Mouse (Mus musculus) NIH3T3 (cell line): ENCODE measurements around the gene Gstm5.
A peak's percentile ranks its signal among the peaks of the same experiment; 100 is the strongest.

Source experiments
- DNase-seq: peaks from one replicate; pipeline ENCODE4 v3.0.0-alpha.2; 2012; ENCODE audit warnings: low read depth

The Gstm5 gene

GRCm38 (mm10) chr3:107931670-107932069, 36.0 kb downstream of the Gstm5 start, which contains the start of gene Gstm7:
Gstm7 (minus strand) TSS chr3:107931817.
- peak; percentile 70 for DNase-seq

- no peak for DNase-seq
Measured at GRCm38 (mm10) chr3:107932128-107932527, 36.5 kb downstream of the Gstm5 start.

GRCm38 (mm10) chr3:107935268-107935667, 39.6 kb downstream of the Gstm5 start:
- DNase-seq, result peak; percentile 70

GRCm38 (mm10) chr3:107935888-107936287, 40.3 kb downstream of the Gstm5 start:
- no peak for DNase-seq

GRCm38 (mm10) chr3:107939403-107939802, 43.8 kb downstream of the Gstm5 start:
- DNase-seq, result peak; percentile 95

GRCm38 (mm10) chr3:107939830-107940229, 44.2 kb downstream of the Gstm5 start:
- no peak for DNase-seq

- DNase-seq, result no peak
Measured at GRCm38 (mm10) chr3:107940524-107940923, 44.9 kb downstream of the Gstm5 start.

- DNase-seq, result no peak
Measured at GRCm38 (mm10) chr3:107941261-107941660, 45.6 kb downstream of the Gstm5 start.

- DNase-seq, result no peak
Measured at GRCm38 (mm10) chr3:107943239-107943990, 47.8 kb downstream of the Gstm5 start, which contains the start of gene Gstm6. Gstm6 (minus strand) TSS chr3:107943749.

- no peak for DNase-seq
Measured at GRCm38 (mm10) chr3:107945729-107946128, 50.1 kb downstream of the Gstm5 start.
